Mouse (Mus musculus) CH12.LX (cell line): ENCODE measurements around the gene Mgat2. TPM values are rescaled to one million over a fixed set of nuclear protein-coding genes. Genes with fewer than 3 reads are reported as not detected.

ENCODE experiments used
- DNase-seq: peaks from one replicate; pipeline ENCODE4 v3.0.0-alpha.2; 2013; ENCODE audit errors: extremely low read depth
- H3K27ac ChIP-seq: 2 replicates; pipeline ENCODE4 v1.5.1; 2012; ENCODE audit warnings: low read depth, mild to moderate bottlenecking, control low read depth, moderate library complexity; ENCODE audit not compliant: insufficient read depth
- H3K27me3 ChIP-seq: replicated peaks from 2 replicates; pipeline ENCODE3; 2012; ENCODE audit warnings: inconsistent platforms
- H3K36me3 ChIP-seq, 2 experiments: replicated peaks in 1 of 2; 2 replicates each; pipeline versions ENCODE3 to v1.6.1; 2012; ENCODE audit warnings: inconsistent platforms in 1 of 2, low read length in 1 of 2, mild to moderate bottlenecking in 1 of 2, mixed read lengths in 1 of 2, moderate library complexity in 1 of 2; ENCODE audit not compliant: control insufficient read depth in 1 of 2, insufficient read depth in 1 of 2
- H3K4me1 ChIP-seq, 2 experiments: 2 replicates each; pipeline ENCODE4 v1.6.1; 2012; ENCODE audit warnings: inconsistent platforms in 1 of 2, moderate library complexity in 1 of 2; ENCODE audit not compliant: insufficient read depth in 2 of 2, control insufficient read depth in 1 of 2
- H3K4me2 ChIP-seq: 2 replicates; pipeline ENCODE4 v1.6.1; 2012; ENCODE audit warnings: low read depth, mild to moderate bottlenecking, control low read depth; ENCODE audit not compliant: poor library complexity, insufficient read depth, severe bottlenecking
- H3K4me3 ChIP-seq, 3 experiments: fragments of 150-350 bp in 1 of 3; sonication (generic) in 1 of 3; replicated peaks in 1 of 3; 2 replicates each; pipeline versions ENCODE3 to v1.5.1; 2011 to 2012; ENCODE audit warnings: low read depth in 2 of 3, low read length in 2 of 3, mild to moderate bottlenecking in 2 of 3, moderate library complexity in 2 of 3, control low read depth in 1 of 3, improper control_type of control experiment in 1 of 3, inconsistent platforms in 1 of 3, mixed read lengths in 1 of 3; ENCODE audit not compliant: poor library complexity in 1 of 3
- H3K79me2 ChIP-seq: replicated peaks from 2 replicates; pipeline ENCODE4 v1.6.1; 2012; ENCODE audit warnings: mild to moderate bottlenecking, moderate library complexity; ENCODE audit not compliant: control insufficient read depth, poor library complexity, insufficient read depth, severe bottlenecking; ENCODE audit errors: extremely low read depth
- H3K9ac ChIP-seq: 2 replicates; pipeline ENCODE4 v1.6.1; 2012; ENCODE audit warnings: low read depth, mild to moderate bottlenecking, control low read depth, moderate library complexity; ENCODE audit not compliant: insufficient read depth
- H3K9me3 ChIP-seq: replicated peaks from 2 replicates; pipeline ENCODE3; 2012; ENCODE audit warnings: low read length, inconsistent platforms, mixed read lengths
- BHLHE40 ChIP-seq: IDR thresholded peaks from 2 replicates; pipeline ENCODE4 v1.6.1; 2011; ENCODE audit warnings: mild to moderate bottlenecking, low read depth, low read length, improper control_type of control experiment
- CTCF ChIP-seq, 2 experiments: IDR thresholded peaks in 1 of 2; conservative IDR thresholded peaks in 1 of 2; 2 replicates each; pipeline ENCODE4 v1.5.1; 2011 to 2012; ENCODE audit warnings: low read depth in 2 of 2, low read length in 2 of 2, improper control_type of control experiment in 1 of 2, inconsistent platforms in 1 of 2, mild to moderate bottlenecking in 1 of 2, moderate library complexity in 1 of 2
- ETS1 ChIP-seq: conservative IDR thresholded peaks from 2 replicates; pipeline ENCODE4 v1.6.1; 2012; ENCODE audit warnings: low read depth, mild to moderate bottlenecking, inconsistent platforms, low read length, improper control_type of control experiment, moderate library complexity
- GABPA ChIP-seq: IDR thresholded peaks from 2 replicates; pipeline ENCODE4 v1.6.1; 2012; ENCODE audit warnings: low read depth, low read length, improper control_type of control experiment, inconsistent platforms; ENCODE audit not compliant: insufficient replicate concordance
- HCFC1 ChIP-seq: IDR thresholded peaks from 2 replicates; pipeline ENCODE4 v1.6.1; 2012; ENCODE audit warnings: low read depth, mild to moderate bottlenecking, inconsistent platforms, low read length, improper control_type of control experiment
- IRF4 ChIP-seq: IDR thresholded peaks from 2 replicates; pipeline ENCODE4 v1.6.1; 2014; ENCODE audit warnings: low read depth, mild to moderate bottlenecking, inconsistent platforms, low read length, improper control_type of control experiment
- JUND ChIP-seq: conservative IDR thresholded peaks from 2 replicates; pipeline ENCODE4 v1.6.1; 2011; ENCODE audit warnings: low read depth, low read length, improper control_type of control experiment
- MAZ ChIP-seq: IDR thresholded peaks from 2 replicates; pipeline ENCODE4 v1.6.1; 2012; ENCODE audit warnings: low read depth, mild to moderate bottlenecking, inconsistent platforms, low read length, improper control_type of control experiment, moderate library complexity
- MXI1 ChIP-seq: IDR thresholded peaks from 2 replicates; pipeline ENCODE4 v1.6.1; 2011; ENCODE audit warnings: mild to moderate bottlenecking, low read depth, low read length, improper control_type of control experiment
- NELFE ChIP-seq: IDR thresholded peaks from 2 replicates; pipeline ENCODE4 v1.6.1; 2011; ENCODE audit warnings: low read depth, low read length, improper control_type of control experiment
- POLR2A ChIP-seq: IDR thresholded peaks from 2 replicates; pipeline ENCODE4 v1.6.1; 2011; ENCODE audit warnings: low read depth, mild to moderate bottlenecking, improper control_type of control experiment, low read length
- RAD21 ChIP-seq: IDR thresholded peaks from 2 replicates; pipeline ENCODE4 v1.6.1; 2011; ENCODE audit warnings: low read depth, mild to moderate bottlenecking, low read length, improper control_type of control experiment, moderate library complexity
- SMC3 ChIP-seq: IDR thresholded peaks from 2 replicates; pipeline ENCODE4 v1.6.1; 2011; ENCODE audit warnings: low read depth, low read length, improper control_type of control experiment
- UBTF ChIP-seq: IDR thresholded peaks from 2 replicates; pipeline ENCODE4 v1.6.1; 2012; ENCODE audit warnings: low read depth, mild to moderate bottlenecking, inconsistent platforms, low read length, improper control_type of control experiment, moderate library complexity
- USF1 ChIP-seq: IDR thresholded peaks from 2 replicates; pipeline ENCODE4 v1.6.1; 2014; ENCODE audit warnings: low read depth, mild to moderate bottlenecking, inconsistent platforms, low read length, improper control_type of control experiment
- USF2 ChIP-seq: conservative IDR thresholded peaks from 2 replicates; pipeline ENCODE4 v1.6.1; 2011; ENCODE audit warnings: low read depth, low read length, improper control_type of control experiment
- ZKSCAN1 ChIP-seq: IDR thresholded peaks from 2 replicates; pipeline ENCODE4 v1.6.1; 2012; ENCODE audit warnings: low read depth, inconsistent platforms, low read length, improper control_type of control experiment, borderline replicate concordance
- ZMIZ1 ChIP-seq: IDR thresholded peaks from 2 replicates; pipeline ENCODE4 v1.6.1; 2012; ENCODE audit warnings: low read depth, mild to moderate bottlenecking, inconsistent platforms, low read length, improper control_type of control experiment
- dilution Hi-C: fragments of 300-500 bp; cut with MboI; formaldehyde crosslinking; loops from 2 replicates; pipeline ENCODE4 v1.14.3; 2020; ENCODE audit warnings: low sequenced_read_pairs; ENCODE audit not compliant: extremely low pct_unique_long_range_greater_than_20kb, extremely low pct_ligation_motif_present
- in situ Hi-C: fragments of 300-500 bp; cut with MboI; formaldehyde crosslinking; loops from 3 replicates; pipeline ENCODE4 v1.14.3; 2019; ENCODE audit warnings: low sequenced_read_pairs, low pct_ligation_motif_present, low pct_unique_long_range_greater_than_20kb, mixed read lengths
- polyA plus RNA-seq: library from polyadenylated mRNA; unstranded; fragments of >175 nt; gene quantifications from 2 replicates; pipeline ENCODE4 v1.2.1, GENCODE M21; 2012; ENCODE audit warnings: low read depth; ENCODE audit not compliant: insufficient read length
- total RNA-seq, 2 experiments: library from RNA; depleted of rRNA; stranded (reverse); fragments of 300-350 nt in 1 of 2; fragments of >200 nt in 1 of 2; gene quantifications; 2 replicates each; pipeline ENCODE4 v1.2.3; 2012 to 2014

The Mgat2 gene
- total and polyA plus RNA-seq, 3 experiments, result 54.2 to 106 (median 58.1) TPM

- no peak for DNase-seq
These were observed 44.8 kb upstream of the Mgat2 start for GRCm38 (mm10) chr12:69139201-69139600.

GRCm38 (mm10) chr12:69139841-69140240, 44.1 kb upstream of the Mgat2 start:
- in situ Hi-C loops, result no loop called here
- TF ChIP-seq UBTF (no peak), MAZ (no peak), HCFC1 (no peak), NELFE (no peak), GABPA (no peak), MXI1 (no peak)
- Histone ChIP-seq H3K27me3 (no peaks in the 10 kb centered on the region), H3K4me3 (no peak overlapping the region), H3K4me1 (no peaks in the 10 kb centered on the region), H3K79me2 (no peaks in the 10 kb centered on the region), H3K4me2 (no peak overlapping the region), H3K27ac (no peak overlapping the region), H3K9me3 (no peaks in the 10 kb centered on the region), H3K36me3 (no peaks in the 10 kb centered on the region), H3K9ac (no peak overlapping the region)
- no peak for DNase-seq
- dilution Hi-C loops, result no loop called here

More at GRCm38 (mm10) chr12:69139201-69139600, 44.8 kb upstream of the Mgat2 start:
- Histone ChIP-seq H3K27me3 (no peaks in the 10 kb centered on the region), H3K27ac (no peak overlapping the region), H3K4me2 (no peak overlapping the region), H3K4me3 (no peak overlapping the region), H3K9ac (no peak overlapping the region), H3K79me2 (no peaks in the 10 kb centered on the region), H3K4me1 (no peaks in the 10 kb centered on the region), H3K9me3 (no peaks in the 10 kb centered on the region), H3K36me3 (no peaks in the 10 kb centered on the region)
- dilution Hi-C loops (no loop called here), in situ Hi-C loops (no loop called here)
- TF ChIP-seq MAZ (no peak), RAD21 (no peak), ETS1 (no peak), ZKSCAN1 (no peak), ZMIZ1 (no peak), GABPA (no peak), HCFC1 (no peak), POLR2A (no peak), USF2 (no peak), CTCF (conservative IDR thresholded peaks at IDR 0.05 in 1 of 2, IDR thresholded peaks at IDR 0.05 in 1 of 2; ENCODE audit: low read depth in 2 of 2, low read length in 2 of 2) (no peak), BHLHE40 (no peak), JUND (no peak), USF1 (no peak), SMC3 (no peak), IRF4 (no peak)
